Mouse (Mus musculus) layer of hippocampus, postnatal 25 days (tissue): Measurements from ENCODE around the gene Smox. TPM values are rescaled to one million over a fixed set of nuclear protein-coding genes. Genes with fewer than 3 reads are reported as not detected.

ENCODE experiments used
- DNase-seq, 2 experiments: peaks; one replicate each; pipeline ENCODE4 v3.0.0; 2022; ENCODE audit warnings: mixed read lengths in 2 of 2, low spot score in 1 of 2; ENCODE audit errors: extremely low spot score in 1 of 2
- total RNA-seq, 2 experiments: library from RNA; stranded (reverse); gene quantifications; 2 replicates each; pipeline ENCODE4 v1.2.3; 2021

Gene Smox
- total RNA-seq, 2 experiments from 2014 or later: 72.8 to 83.7 TPM

- peak in 1 of 2 experiments; percentile 46 for DNase-seq
These were observed 18.5 kb downstream of the Smox start for GRCm38 (mm10) chr2:131509671-131510313.

- no peak for DNase-seq
These were observed 19.2 kb downstream of the Smox start for GRCm38 (mm10) chr2:131510531-131510930.

GRCm38 (mm10) chr2:131513477-131513876 lies 22.2 kb downstream of the Smox start:
- no peak for DNase-seq

- no peak for DNase-seq
These were observed 22.8 kb downstream of the Smox start for GRCm38 (mm10) chr2:131514055-131514621.

GRCm38 (mm10) chr2:131517550-131517949 lies 26.3 kb downstream of the Smox start:
- no peak for DNase-seq

GRCm38 (mm10) chr2:131518790-131519189 lies 27.5 kb downstream of the Smox start:
- DNase-seq: no peak

GRCm38 (mm10) chr2:131520743-131521142 lies 29.4 kb downstream of the Smox start:
- DNase-seq: no peak

GRCm38 (mm10) chr2:131527061-131527460 lies 35.8 kb downstream of the Smox start:
- DNase-seq: peak in 1 of 2 experiments; percentile 41

- DNase-seq: peak in 1 of 2 experiments; percentile 57
These were observed 38.8 kb downstream of the Smox start for GRCm38 (mm10) chr2:131529898-131530622.

- DNase-seq: peak; percentile 42 to 60
These were observed 39.3 kb downstream of the Smox start for GRCm38 (mm10) chr2:131530623-131531008.

GRCm38 (mm10) chr2:131531271-131531670 lies 40.0 kb downstream of the Smox start:
- DNase-seq: no peak

- no peak for DNase-seq
These were observed 43.9 kb downstream of the Smox start for GRCm38 (mm10) chr2:131535168-131535567.

GRCm38 (mm10) chr2:131538341-131538740 lies 47.0 kb downstream of the Smox start:
- no peak for DNase-seq

GRCm38 (mm10) chr2:131539780-131540179 lies 48.5 kb downstream of the Smox start:
- DNase-seq: no peak

- DNase-seq: no peak
These were observed 50.4 kb downstream of the Smox start for GRCm38 (mm10) chr2:131541686-131542085.

GRCm38 (mm10) chr2:131542531-131542930 lies 51.2 kb downstream of the Smox start:
- DNase-seq: no peak

GRCm38 (mm10) chr2:131545386-131546307 lies 54.4 kb downstream of the Smox start:
- peak; percentile 42 to 61 for DNase-seq

- no peak for DNase-seq
These were observed 55.0 kb downstream of the Smox start for GRCm38 (mm10) chr2:131546308-131546700.

- no peak for DNase-seq
These were observed 55.6 kb downstream of the Smox start for GRCm38 (mm10) chr2:131546745-131547408.

GRCm38 (mm10) chr2:131548330-131548729 lies 57.0 kb downstream of the Smox start:
- no peak for DNase-seq
